Mouse (Mus musculus) CH12.LX (cell line): ENCODE data around the gene Crtc3. TPM values are rescaled to one million over a fixed set of nuclear protein-coding genes. Genes with fewer than 3 reads are reported as not detected.

Source experiments
- DNase-seq: peaks from one replicate; pipeline ENCODE4 v3.0.0-alpha.2; 2013; ENCODE audit errors: extremely low read depth
- H3K27ac ChIP-seq: 2 replicates; pipeline ENCODE4 v1.5.1; 2012; ENCODE audit warnings: low read depth, mild to moderate bottlenecking, control low read depth, moderate library complexity; ENCODE audit not compliant: insufficient read depth
- H3K27me3 ChIP-seq: replicated peaks from 2 replicates; pipeline ENCODE3; 2012; ENCODE audit warnings: inconsistent platforms
- H3K36me3 ChIP-seq, 2 experiments: replicated peaks in 1 of 2; 2 replicates each; pipeline versions ENCODE3 to v1.6.1; 2012; ENCODE audit warnings: inconsistent platforms in 1 of 2, low read length in 1 of 2, mild to moderate bottlenecking in 1 of 2, mixed read lengths in 1 of 2, moderate library complexity in 1 of 2; ENCODE audit not compliant: control insufficient read depth in 1 of 2, insufficient read depth in 1 of 2
- H3K4me1 ChIP-seq, 2 experiments: 2 replicates each; pipeline ENCODE4 v1.6.1; 2012; ENCODE audit warnings: inconsistent platforms in 1 of 2, moderate library complexity in 1 of 2; ENCODE audit not compliant: insufficient read depth in 2 of 2, control insufficient read depth in 1 of 2
- H3K4me2 ChIP-seq: 2 replicates; pipeline ENCODE4 v1.6.1; 2012; ENCODE audit warnings: low read depth, mild to moderate bottlenecking, control low read depth; ENCODE audit not compliant: poor library complexity, insufficient read depth, severe bottlenecking
- H3K4me3 ChIP-seq, 3 experiments: fragments of 150-350 bp in 1 of 3; sonication (generic) in 1 of 3; replicated peaks in 1 of 3; 2 replicates each; pipeline versions ENCODE3 to v1.5.1; 2011 to 2012; ENCODE audit warnings: low read depth in 2 of 3, low read length in 2 of 3, mild to moderate bottlenecking in 2 of 3, moderate library complexity in 2 of 3, control low read depth in 1 of 3, improper control_type of control experiment in 1 of 3, inconsistent platforms in 1 of 3, mixed read lengths in 1 of 3; ENCODE audit not compliant: poor library complexity in 1 of 3
- H3K79me2 ChIP-seq: replicated peaks from 2 replicates; pipeline ENCODE4 v1.6.1; 2012; ENCODE audit warnings: mild to moderate bottlenecking, moderate library complexity; ENCODE audit not compliant: control insufficient read depth, poor library complexity, insufficient read depth, severe bottlenecking; ENCODE audit errors: extremely low read depth
- H3K9ac ChIP-seq: 2 replicates; pipeline ENCODE4 v1.6.1; 2012; ENCODE audit warnings: low read depth, mild to moderate bottlenecking, control low read depth, moderate library complexity; ENCODE audit not compliant: insufficient read depth
- H3K9me3 ChIP-seq: replicated peaks from 2 replicates; pipeline ENCODE3; 2012; ENCODE audit warnings: low read length, inconsistent platforms, mixed read lengths
- BHLHE40 ChIP-seq: IDR thresholded peaks from 2 replicates; pipeline ENCODE4 v1.6.1; 2011; ENCODE audit warnings: mild to moderate bottlenecking, low read depth, low read length, improper control_type of control experiment
- CTCF ChIP-seq, 2 experiments: IDR thresholded peaks in 1 of 2; conservative IDR thresholded peaks in 1 of 2; 2 replicates each; pipeline ENCODE4 v1.5.1; 2011 to 2012; ENCODE audit warnings: low read depth in 2 of 2, low read length in 2 of 2, improper control_type of control experiment in 1 of 2, inconsistent platforms in 1 of 2, mild to moderate bottlenecking in 1 of 2, moderate library complexity in 1 of 2
- EP300 ChIP-seq: IDR thresholded peaks from 2 replicates; pipeline ENCODE4 v1.6.1; 2011; ENCODE audit warnings: low read length, improper control_type of control experiment
- GABPA ChIP-seq: IDR thresholded peaks from 2 replicates; pipeline ENCODE4 v1.6.1; 2012; ENCODE audit warnings: low read depth, low read length, improper control_type of control experiment, inconsistent platforms; ENCODE audit not compliant: insufficient replicate concordance
- HCFC1 ChIP-seq: IDR thresholded peaks from 2 replicates; pipeline ENCODE4 v1.6.1; 2012; ENCODE audit warnings: low read depth, mild to moderate bottlenecking, inconsistent platforms, low read length, improper control_type of control experiment
- JUN ChIP-seq: IDR thresholded peaks from 2 replicates; pipeline ENCODE4 v1.6.1; 2011; ENCODE audit warnings: low read depth, mild to moderate bottlenecking, low read length, improper control_type of control experiment, moderate library complexity; ENCODE audit not compliant: insufficient read depth
- JUND ChIP-seq: conservative IDR thresholded peaks from 2 replicates; pipeline ENCODE4 v1.6.1; 2011; ENCODE audit warnings: low read depth, low read length, improper control_type of control experiment
- KAT2A ChIP-seq: IDR thresholded peaks from 2 replicates; pipeline ENCODE4 v1.6.1; 2012; ENCODE audit warnings: low read length, improper control_type of control experiment, inconsistent platforms; ENCODE audit not compliant: insufficient replicate concordance
- MAZ ChIP-seq: IDR thresholded peaks from 2 replicates; pipeline ENCODE4 v1.6.1; 2012; ENCODE audit warnings: low read depth, mild to moderate bottlenecking, inconsistent platforms, low read length, improper control_type of control experiment, moderate library complexity
- MYC ChIP-seq: IDR thresholded peaks from 2 replicates; pipeline ENCODE4 v1.6.1; 2011; ENCODE audit warnings: low read depth, mild to moderate bottlenecking, improper control_type of control experiment, low read length
- NELFE ChIP-seq: IDR thresholded peaks from 2 replicates; pipeline ENCODE4 v1.6.1; 2011; ENCODE audit warnings: low read depth, low read length, improper control_type of control experiment
- NRF1 ChIP-seq: IDR thresholded peaks from 2 replicates; pipeline ENCODE4 v1.6.1; 2014; ENCODE audit warnings: low read depth, mild to moderate bottlenecking, inconsistent platforms, low read length, improper control_type of control experiment, moderate library complexity
- POLR2A ChIP-seq: IDR thresholded peaks from 2 replicates; pipeline ENCODE4 v1.6.1; 2011; ENCODE audit warnings: low read depth, mild to moderate bottlenecking, improper control_type of control experiment, low read length
- POLR2AphosphoS2 ChIP-seq: IDR thresholded peaks from 2 replicates; pipeline ENCODE4 v1.6.1; 2011; ENCODE audit warnings: low read depth, low read length, improper control_type of control experiment
- RCOR1 ChIP-seq: conservative IDR thresholded peaks from 2 replicates; pipeline ENCODE4 v1.6.1; 2012; ENCODE audit warnings: low read depth, mild to moderate bottlenecking, inconsistent platforms, low read length, improper control_type of control experiment
- TCF12 ChIP-seq: IDR thresholded peaks from 2 replicates; pipeline ENCODE4 v1.6.1; 2014; ENCODE audit warnings: low read depth, mild to moderate bottlenecking, inconsistent platforms, low read length, improper control_type of control experiment
- UBTF ChIP-seq: IDR thresholded peaks from 2 replicates; pipeline ENCODE4 v1.6.1; 2012; ENCODE audit warnings: low read depth, mild to moderate bottlenecking, inconsistent platforms, low read length, improper control_type of control experiment, moderate library complexity
- USF1 ChIP-seq: IDR thresholded peaks from 2 replicates; pipeline ENCODE4 v1.6.1; 2014; ENCODE audit warnings: low read depth, mild to moderate bottlenecking, inconsistent platforms, low read length, improper control_type of control experiment
- ZC3H11A ChIP-seq: IDR thresholded peaks from 2 replicates; pipeline ENCODE4 v1.6.1; 2012; ENCODE audit warnings: low read depth, mild to moderate bottlenecking, inconsistent platforms, low read length, improper control_type of control experiment
- ZMIZ1 ChIP-seq: IDR thresholded peaks from 2 replicates; pipeline ENCODE4 v1.6.1; 2012; ENCODE audit warnings: low read depth, mild to moderate bottlenecking, inconsistent platforms, low read length, improper control_type of control experiment
- ZNF384 ChIP-seq: IDR thresholded peaks from 2 replicates; pipeline ENCODE4 v1.6.1; 2012; ENCODE audit warnings: low read depth, low read length, improper control_type of control experiment, inconsistent platforms
- dilution Hi-C: fragments of 300-500 bp; cut with MboI; formaldehyde crosslinking; loops from 2 replicates; pipeline ENCODE4 v1.14.3; 2020; ENCODE audit warnings: low sequenced_read_pairs; ENCODE audit not compliant: extremely low pct_unique_long_range_greater_than_20kb, extremely low pct_ligation_motif_present
- in situ Hi-C: fragments of 300-500 bp; cut with MboI; formaldehyde crosslinking; loops from 3 replicates; pipeline ENCODE4 v1.14.3; 2019; ENCODE audit warnings: low sequenced_read_pairs, low pct_ligation_motif_present, low pct_unique_long_range_greater_than_20kb, mixed read lengths
- polyA plus RNA-seq: library from polyadenylated mRNA; unstranded; fragments of >175 nt; gene quantifications from 2 replicates; pipeline ENCODE4 v1.2.1, GENCODE M21; 2012; ENCODE audit warnings: low read depth; ENCODE audit not compliant: insufficient read length
- total RNA-seq, 2 experiments: library from RNA; depleted of rRNA; stranded (reverse); fragments of 300-350 nt in 1 of 2; fragments of >200 nt in 1 of 2; gene quantifications; 2 replicates each; pipeline ENCODE4 v1.2.3; 2012 to 2014

Crtc3 gene
- total and polyA plus RNA-seq, 3 experiments: 1.2 to 9.1 (median 4.4) TPM

DNA sequence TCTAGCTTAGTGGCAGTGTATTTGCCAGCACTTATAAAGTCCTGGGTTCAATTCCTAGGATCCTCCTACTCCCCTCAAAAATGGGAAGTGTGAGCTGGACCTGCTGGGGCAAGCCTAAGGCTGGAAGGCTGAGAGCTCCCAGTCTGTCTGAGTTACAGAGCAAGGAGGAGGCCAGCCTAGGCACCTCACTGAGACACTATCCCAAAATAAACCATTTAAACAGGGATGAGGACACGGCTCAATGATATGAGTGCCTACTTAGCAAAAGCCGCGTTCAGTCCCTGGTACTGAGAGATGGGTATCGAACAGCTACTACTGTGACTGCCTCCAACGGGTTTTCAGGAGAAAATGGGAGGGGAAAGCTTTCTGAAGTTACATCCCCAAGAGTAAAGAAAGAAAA is 33.8 kb downstream of the Crtc3 start:
- no peak for DNase-seq
- Histone ChIP-seq H3K27me3 (no peaks in the 10 kb centered on the region), H3K4me3 (no peak overlapping the region), H3K9me3 (no peaks in the 10 kb centered on the region), H3K79me2 (no peaks in the 10 kb centered on the region), H3K9ac (no peak overlapping the region), H3K4me1 (peaks cover 3 to 44% of the 10 kb centered on the region in 2 experiments), H3K27ac (no peak overlapping the region), H3K4me2 (no peak overlapping the region), H3K36me3 (peaks cover 0 to 23% of the 10 kb centered on the region in 2 experiments)
- dilution Hi-C loops: no loop called here
- in situ Hi-C loops: no loop called here
- no peak for TF ChIP-seq POLR2A
- TF ChIP-seq GABPA: no peak
- no peak for TF ChIP-seq USF1
- no peak for TF ChIP-seq TCF12
- no peak for TF ChIP-seq KAT2A

DNA sequence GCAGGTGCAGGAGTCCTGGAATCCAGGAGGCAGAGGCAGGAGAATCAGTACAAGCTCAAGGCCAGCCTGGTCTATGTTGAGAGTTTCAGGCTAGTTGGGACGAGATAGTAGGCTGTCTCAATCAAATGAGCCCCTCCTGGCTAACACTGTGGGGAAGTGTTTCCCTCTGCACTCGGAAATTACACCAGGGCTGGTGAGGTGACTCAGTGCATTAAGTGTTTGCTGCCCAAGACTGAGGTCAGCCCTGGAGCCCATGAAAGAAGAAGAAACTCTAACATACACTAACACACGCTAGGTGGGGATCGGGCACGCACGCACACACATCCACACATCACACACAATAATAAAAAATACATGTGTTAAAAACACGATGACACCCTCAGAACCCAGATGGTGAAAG is 34.3 kb downstream of the Crtc3 start:
- no peak overlapping the region for H3K9ac ChIP-seq
- DNase-seq: no peak
- H3K27ac ChIP-seq: no peak overlapping the region
- H3K4me1 ChIP-seq: peaks cover 3 to 44% of the 10 kb centered on the region in 2 experiments
- H3K79me2 ChIP-seq: no peaks in the 10 kb centered on the region
- peaks cover 0 to 21% of the 10 kb centered on the region in 2 experiments for H3K36me3 ChIP-seq
- TF ChIP-seq HCFC1 (no peak), MYC (no peak), MAZ (no peak), NELFE (no peak), JUND (no peak), CTCF (conservative IDR thresholded peaks at IDR 0.05 in 1 of 2, IDR thresholded peaks at IDR 0.05 in 1 of 2; ENCODE audit: low read depth in 2 of 2, low read length in 2 of 2) (no peak), UBTF (no peak), RCOR1 (no peak), NRF1 (no peak), BHLHE40 (no peak), POLR2AphosphoS2 (no peak), ZNF384 (no peak), JUN (no peak), ZMIZ1 (no peak), EP300 (no peak), ZC3H11A (no peak)
- TF ChIP-seq, all 38 proteins: peak for 0
- Histone ChIP-seq H3K4me3 (no peak overlapping the region), H3K27me3 (no peaks in the 10 kb centered on the region), H3K9me3 (no peaks in the 10 kb centered on the region), H3K4me2 (no peak overlapping the region)
- in situ Hi-C loops: no loop called here
- dilution Hi-C loops: no loop called here
